Mouse (Mus musculus): Measurements from ENCODE around the gene Larp1. TPM values are rescaled to one million over a fixed set of nuclear protein-coding genes. Genes with fewer than 3 reads are reported as not detected.

The Larp1 gene
- polyA plus RNA-seq (2014; fragmentation: Nextera tagmentation; extraction: Ambion mirVana) = 25.2 and 25.5 TPM in 2 replicates

DNA sequence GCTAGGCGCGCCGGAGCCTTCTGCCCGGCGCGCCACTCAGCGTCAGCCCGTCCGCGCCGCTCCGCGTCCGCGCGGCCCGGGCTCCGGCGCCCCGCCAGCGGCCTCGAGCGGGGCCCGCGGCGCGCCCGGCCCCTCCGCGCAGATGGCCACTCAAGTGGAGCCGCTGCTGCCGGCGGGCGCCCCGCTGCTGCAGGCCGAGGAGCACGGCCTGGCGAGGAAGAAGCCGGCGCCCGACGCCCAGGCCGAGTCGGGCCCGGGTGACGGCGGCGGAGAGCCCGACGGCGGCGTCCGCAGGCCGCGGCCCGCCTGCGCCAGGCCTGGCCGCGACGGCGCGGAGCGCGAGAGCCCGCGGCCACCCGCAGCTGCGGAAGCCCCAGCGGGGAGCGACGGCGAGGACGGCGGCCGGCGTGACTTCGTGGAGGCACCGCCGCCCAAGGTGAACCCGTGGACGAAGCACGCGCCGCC, at the start of gene Larp1:
TSS of gene Larp1 (plus strand) at position 14 of the 465 bp plus-strand sequence.
- Histone ChIP-seq H3K27me3 (replicated peaks; ENCODE audit: control insufficient read depth, insufficient read depth, low read length) (no peaks in the 10 kb centered on the region), H3K9ac (ENCODE audit: low read length) (peak within 1 kb of the TSS; percentile 95), H3K9me3 (ENCODE audit: control insufficient read depth, low read length) (no peaks in the 10 kb centered on the region), H3K36me3 (ENCODE audit: control insufficient read depth, insufficient read depth, low read length) (no peaks in the 10 kb centered on the region), H3K27ac (ENCODE audit: low read depth) (peak within 1 kb of the TSS; percentile 84), H3K4me1 (replicated peaks; ENCODE audit: control insufficient read depth, insufficient read depth, low read length) (peaks cover 18% of the 10 kb centered on the region; the same call in 1 of the 2 replicates), H3K4me3 (ENCODE audit: low read depth, low read length) (peak within 1 kb of the TSS; percentile 97), H3K4me2 (ENCODE audit: low read length) (peak within 1 kb of the TSS; percentile 89)
- no peak for DNase-seq (ENCODE audit: low spot score)
- under 1% methylated on average over 68 of the region's 84 CpGs for WGBS
- ATAC-seq (replicated peaks; ENCODE audit: low FRiP score, low TSS enrichment, low read depth) = peak; percentile 61

DNA sequence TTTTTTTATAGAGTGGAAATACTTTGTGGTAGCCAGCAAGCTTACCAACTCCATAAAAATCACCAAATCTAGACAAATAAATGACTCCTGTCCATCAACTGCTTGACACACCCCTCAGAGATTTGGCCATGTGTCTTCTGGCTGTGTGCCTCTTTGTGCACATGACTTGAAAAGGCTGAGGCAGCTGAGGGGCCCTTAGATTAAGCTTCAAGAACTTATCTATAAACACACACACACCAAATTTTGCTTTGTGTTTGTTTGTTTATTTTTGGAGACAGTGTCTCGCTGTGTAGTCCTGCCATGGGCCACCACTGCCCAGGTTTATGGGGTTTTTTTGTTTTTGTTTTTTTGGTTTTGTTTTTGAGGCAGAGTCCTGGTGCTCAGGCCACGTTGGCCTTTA, 48.9 kb upstream of the Larp1 start:
- ATAC-seq (replicated peaks; ENCODE audit: low FRiP score, low TSS enrichment, low read depth) = no peak
- H3K4me1 ChIP-seq (replicated peaks; ENCODE audit: control insufficient read depth, insufficient read depth, low read length) = peaks cover 7% of the 10 kb centered on the region; the same call in 1 of the 2 replicates
- WGBS = 76% methylated on average over 2 of the region's 2 CpGs

GRCm38 (mm10) chr11:57962382-57963285, 46.2 kb upstream of the Larp1 start:
- no peaks in the 10 kb centered on the region for H3K36me3 ChIP-seq (ENCODE audit: control insufficient read depth, insufficient read depth, low read length)
- WGBS = 1% methylated on average over 40 of the region's 40 CpGs
- H3K27me3 ChIP-seq (replicated peaks; ENCODE audit: control insufficient read depth, insufficient read depth, low read length) = no peaks in the 10 kb centered on the region
- DNase-seq (ENCODE audit: low spot score) (peak; percentile 91), ATAC-seq (replicated peaks; ENCODE audit: low FRiP score, low TSS enrichment, low read depth) (peak; percentile 93)
- peak overlapping the region; percentile 62 for H3K9ac ChIP-seq (ENCODE audit: low read length)
- peak overlapping the region; percentile 84 for H3K27ac ChIP-seq (ENCODE audit: low read depth)
- H3K9me3 ChIP-seq (ENCODE audit: control insufficient read depth, low read length) = no peaks in the 10 kb centered on the region
- peaks cover 7% of the 10 kb centered on the region; the same call in 1 of the 2 replicates for H3K4me1 ChIP-seq (replicated peaks; ENCODE audit: control insufficient read depth, insufficient read depth, low read length)
- H3K4me2 ChIP-seq (ENCODE audit: low read length) = peak overlapping the region; percentile 86
- peak overlapping the region; percentile 63 for H3K4me3 ChIP-seq (ENCODE audit: low read depth, low read length)

More for the DNA sequence above, 48.9 kb upstream of the Larp1 start:
- Histone ChIP-seq H3K4me3 (ENCODE audit: low read depth, low read length) (no peak overlapping the region), H3K36me3 (ENCODE audit: control insufficient read depth, insufficient read depth, low read length) (no peaks in the 10 kb centered on the region), H3K9me3 (ENCODE audit: control insufficient read depth, low read length) (no peaks in the 10 kb centered on the region), H3K27me3 (replicated peaks; ENCODE audit: control insufficient read depth, insufficient read depth, low read length) (no peaks in the 10 kb centered on the region), H3K27ac (ENCODE audit: low read depth) (no peak overlapping the region), H3K4me2 (ENCODE audit: low read length) (no peak overlapping the region), H3K9ac (ENCODE audit: low read length) (no peak overlapping the region)
- DNase-seq (ENCODE audit: low spot score) = no peak

GRCm38 (mm10) chr11:57963291-57963870, 45.5 kb upstream of the Larp1 start:
- peak overlapping the region; percentile 86 for H3K4me2 ChIP-seq (ENCODE audit: low read length)
- H3K4me1 ChIP-seq (replicated peaks; ENCODE audit: control insufficient read depth, insufficient read depth, low read length) = peaks cover 7% of the 10 kb centered on the region; the same call in 1 of the 2 replicates
- 47% methylated on average over 9 of the region's 9 CpGs for WGBS
- no peaks in the 10 kb centered on the region for H3K27me3 ChIP-seq (replicated peaks; ENCODE audit: control insufficient read depth, insufficient read depth, low read length)
- no peak overlapping the region; the same call in 1 of the 2 replicates for H3K9ac ChIP-seq (ENCODE audit: low read length)
- H3K4me3 ChIP-seq (ENCODE audit: low read depth, low read length) = peak overlapping the region; percentile 63
- no peak for DNase-seq (ENCODE audit: low spot score)
- H3K27ac ChIP-seq (ENCODE audit: low read depth) = no peak overlapping the region
- no peaks in the 10 kb centered on the region for H3K36me3 ChIP-seq (ENCODE audit: control insufficient read depth, insufficient read depth, low read length)
- ATAC-seq (replicated peaks; ENCODE audit: low FRiP score, low TSS enrichment, low read depth) = no peak
- no peaks in the 10 kb centered on the region for H3K9me3 ChIP-seq (ENCODE audit: control insufficient read depth, low read length)

DNA sequence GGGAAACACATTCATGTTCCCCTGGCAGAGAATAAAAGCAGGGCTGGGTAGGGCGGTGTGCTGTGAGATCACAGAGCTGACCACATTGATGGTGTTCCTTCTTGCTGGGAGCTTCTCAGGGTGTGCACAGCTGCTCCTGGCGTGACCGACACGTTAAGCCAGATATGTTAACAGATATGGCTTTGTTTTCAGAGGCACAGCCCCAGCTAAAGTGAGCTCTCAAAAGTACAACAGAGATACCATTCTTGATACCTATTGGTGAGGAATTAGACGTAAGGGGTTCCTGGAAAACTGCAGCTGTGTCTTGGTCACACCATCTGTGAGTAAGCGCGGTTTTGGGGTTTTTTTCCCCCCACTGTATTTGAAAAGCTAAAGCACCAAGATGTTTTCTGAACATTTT, 42.2 kb upstream of the Larp1 start:
- DNase-seq (ENCODE audit: low spot score) (no peak), ATAC-seq (replicated peaks; ENCODE audit: low FRiP score, low TSS enrichment, low read depth) (no peak)
- H3K9me3 ChIP-seq (ENCODE audit: control insufficient read depth, low read length) = no peaks in the 10 kb centered on the region
- no peak overlapping the region for H3K9ac ChIP-seq (ENCODE audit: low read length)
- no peaks in the 10 kb centered on the region for H3K36me3 ChIP-seq (ENCODE audit: control insufficient read depth, insufficient read depth, low read length)
- no peak overlapping the region for H3K4me2 ChIP-seq (ENCODE audit: low read length)
- peaks cover 10% of the 10 kb centered on the region; the same call in 1 of the 2 replicates for H3K4me1 ChIP-seq (replicated peaks; ENCODE audit: control insufficient read depth, insufficient read depth, low read length)
- WGBS = 84% methylated on average over 7 of the region's 7 CpGs
- H3K27ac ChIP-seq (ENCODE audit: low read depth) = no peak overlapping the region
- no peaks in the 10 kb centered on the region for H3K27me3 ChIP-seq (replicated peaks; ENCODE audit: control insufficient read depth, insufficient read depth, low read length)
- H3K4me3 ChIP-seq (ENCODE audit: low read depth, low read length) = no peak overlapping the region

GRCm38 (mm10) chr11:57968301-57968700, 40.6 kb upstream of the Larp1 start:
- Histone ChIP-seq H3K27ac (ENCODE audit: low read depth) (no peak overlapping the region), H3K4me2 (ENCODE audit: low read length) (no peak overlapping the region), H3K9ac (ENCODE audit: low read length) (no peak overlapping the region), H3K9me3 (ENCODE audit: control insufficient read depth, low read length) (no peaks in the 10 kb centered on the region), H3K27me3 (replicated peaks; ENCODE audit: control insufficient read depth, insufficient read depth, low read length) (no peaks in the 10 kb centered on the region), H3K4me1 (replicated peaks; ENCODE audit: control insufficient read depth, insufficient read depth, low read length) (peaks cover 3% of the 10 kb centered on the region; the same call in 1 of the 2 replicates), H3K36me3 (ENCODE audit: control insufficient read depth, insufficient read depth, low read length) (no peaks in the 10 kb centered on the region), H3K4me3 (ENCODE audit: low read depth, low read length) (no peak overlapping the region)
- DNase-seq (ENCODE audit: low spot score) (no peak), ATAC-seq (replicated peaks; ENCODE audit: low FRiP score, low TSS enrichment, low read depth) (no peak)
- WGBS = 83% methylated on average over 5 of the region's 5 CpGs

GRCm38 (mm10) chr11:57970541-57970940, 38.3 kb upstream of the Larp1 start:
- 23% methylated on average over 5 of the region's 5 CpGs for WGBS
- Histone ChIP-seq H3K9me3 (ENCODE audit: control insufficient read depth, low read length) (no peaks in the 10 kb centered on the region), H3K4me3 (ENCODE audit: low read depth, low read length) (no peak overlapping the region), H3K9ac (ENCODE audit: low read length) (no peak overlapping the region), H3K36me3 (ENCODE audit: control insufficient read depth, insufficient read depth, low read length) (no peaks in the 10 kb centered on the region), H3K4me1 (replicated peaks; ENCODE audit: control insufficient read depth, insufficient read depth, low read length) (0 out of 2 replicates have a peak, but pooled peaks cover 3% of the 10 kb centered on the region), H3K27ac (ENCODE audit: low read depth) (no peak overlapping the region), H3K4me2 (ENCODE audit: low read length) (no peak overlapping the region), H3K27me3 (replicated peaks; ENCODE audit: control insufficient read depth, insufficient read depth, low read length) (no peaks in the 10 kb centered on the region)
- DNase-seq (ENCODE audit: low spot score) = no peak
- ATAC-seq (replicated peaks; ENCODE audit: low FRiP score, low TSS enrichment, low read depth) = no peak

- no peaks in the 10 kb centered on the region for H3K36me3 ChIP-seq (ENCODE audit: control insufficient read depth, insufficient read depth, low read length)
- no peak overlapping the region for H3K9ac ChIP-seq (ENCODE audit: low read length)
- no peak overlapping the region for H3K27ac ChIP-seq (ENCODE audit: low read depth)
- 0 out of 2 replicates have a peak, but pooled peaks cover 3% of the 10 kb centered on the region for H3K4me1 ChIP-seq (replicated peaks; ENCODE audit: control insufficient read depth, insufficient read depth, low read length)
- H3K27me3 ChIP-seq (replicated peaks; ENCODE audit: control insufficient read depth, insufficient read depth, low read length) = no peaks in the 10 kb centered on the region
- no peak overlapping the region for H3K4me3 ChIP-seq (ENCODE audit: low read depth, low read length)
- H3K9me3 ChIP-seq (ENCODE audit: control insufficient read depth, low read length) = no peaks in the 10 kb centered on the region
- ATAC-seq (replicated peaks; ENCODE audit: low FRiP score, low TSS enrichment, low read depth) (no peak; the same call in 1 of the 2 replicates), DNase-seq (ENCODE audit: low spot score) (no peak)
- no peak overlapping the region for H3K4me2 ChIP-seq (ENCODE audit: low read length)
- 64% methylated on average over 13 of the region's 13 CpGs for WGBS
These were observed 35.6 kb upstream of the Larp1 start for GRCm38 (mm10) chr11:57973001-57973912.
